Mouse (Mus musculus) liver, embryonic 11.5 days (tissue): ENCODE data around the gene Ctdspl. TPM values are rescaled to one million over a fixed set of nuclear protein-coding genes. Genes with fewer than 3 reads are reported as not detected.

Experiments
- ATAC-seq: fragments of 200-750 bp; cut with Nextera tagmentation; replicated peaks from 2 replicates; pipeline ENCODE4 v1.8.0; 2017; ENCODE audit warnings: moderate number of reproducible peaks, mild to moderate bottlenecking, moderate TSS enrichment, moderate library complexity; ENCODE audit not compliant: low FRiP score
- DNase-seq: peaks from one replicate; pipeline ENCODE4 v3.0.0-alpha.2; 2017; ENCODE audit warnings: low spot score
- H3K27ac ChIP-seq: fragments of 300-500 bp; sonication (generic); 2 replicates; pipeline ENCODE4 v1.5.1; 2014; ENCODE audit warnings: mild to moderate bottlenecking, low read depth, low read length, control low read depth
- H3K27me3 ChIP-seq: fragments of 300-500 bp; sonication (generic); replicated peaks from 2 replicates; pipeline ENCODE4 v1.6.1; 2014; ENCODE audit warnings: low read length, mixed read lengths; ENCODE audit not compliant: control insufficient read depth, insufficient read depth
- H3K36me3 ChIP-seq: fragments of 300-500 bp; sonication (generic); 2 replicates; pipeline ENCODE4 v1.6.1; 2014; ENCODE audit warnings: mild to moderate bottlenecking, low read length, moderate library complexity, mixed read lengths; ENCODE audit not compliant: control insufficient read depth, insufficient read depth
- H3K4me1 ChIP-seq: fragments of 300-500 bp; sonication (generic); replicated peaks from 2 replicates; pipeline ENCODE4 v1.6.1; 2014; ENCODE audit warnings: low read length, mixed read lengths; ENCODE audit not compliant: control insufficient read depth, insufficient read depth
- H3K4me2 ChIP-seq: fragments of 300-500 bp; sonication (generic); 2 replicates; pipeline ENCODE4 v1.6.1; 2014; ENCODE audit warnings: mild to moderate bottlenecking, control low read depth, moderate library complexity
- H3K4me3 ChIP-seq: fragments of 300-500 bp; sonication (generic); 2 replicates; pipeline ENCODE4 v1.5.1; 2014; ENCODE audit warnings: low read depth, low read length, control low read depth
- H3K9ac ChIP-seq: fragments of 300-500 bp; sonication (generic); 2 replicates; pipeline ENCODE4 v1.6.1; 2014; ENCODE audit warnings: low read depth, low read length, control low read depth
- H3K9me3 ChIP-seq: fragments of 300-500 bp; sonication (generic); 2 replicates; pipeline ENCODE4 v1.6.1; 2016; ENCODE audit warnings: low read length, inconsistent platforms, mixed read lengths; ENCODE audit not compliant: control insufficient read depth
- WGBS: fragments of 180-500 bp; shearing (Covaris S2); extraction: QIAGEN DNeasy Blood & Tissue Kit; methylation state at CpG from one replicate; pipeline ENCODE4 v1.1.7; 2014; 5-methylcytosine and 5-hydroxymethylcytosine counted together
- polyA plus RNA-seq: library from polyadenylated mRNA; unstranded; fragments of >200 nt; fragmentation: Nextera tagmentation; extraction: Ambion mirVana; gene quantifications from 2 replicates; pipeline ENCODE4 v1.2.1, GENCODE M21; 2014

Ctdspl gene
- polyA plus RNA-seq, 1 experiment from 2014 or later, result 8.2 TPM

- H3K4me3 ChIP-seq, result no peak overlapping the region
- peaks cover 20% of the 10 kb centered on the region for H3K4me1 ChIP-seq
- H3K27me3 ChIP-seq, result no peaks in the 10 kb centered on the region
- H3K9me3 ChIP-seq, result no peaks in the 10 kb centered on the region
- H3K4me2 ChIP-seq, result no peak overlapping the region
- 64% methylated on average over 11 of the region's 11 CpGs for WGBS
- no peak overlapping the region for H3K27ac ChIP-seq
- H3K9ac ChIP-seq, result no peak overlapping the region
- no peak for ATAC-seq
- DNase-seq, result no peak
- no peaks in the 10 kb centered on the region for H3K36me3 ChIP-seq
These were observed 49.0 kb downstream of the Ctdspl start for GRCm38 (mm10) chr9:118975211-118975671.

GRCm38 (mm10) chr9:118975758-118976157, 49.5 kb downstream of the Ctdspl start:
- H3K4me2 ChIP-seq, result no peak overlapping the region
- H3K27me3 ChIP-seq, result no peaks in the 10 kb centered on the region
- no peaks in the 10 kb centered on the region for H3K36me3 ChIP-seq
- no peak overlapping the region for H3K9ac ChIP-seq
- ATAC-seq (no peak), DNase-seq (no peak)
- H3K9me3 ChIP-seq, result no peaks in the 10 kb centered on the region
- WGBS, result 74% methylated on average over 9 of the region's 9 CpGs
- H3K4me3 ChIP-seq, result no peak overlapping the region
- H3K4me1 ChIP-seq, result peaks cover 24% of the 10 kb centered on the region
- H3K27ac ChIP-seq, result no peak overlapping the region

DNA sequence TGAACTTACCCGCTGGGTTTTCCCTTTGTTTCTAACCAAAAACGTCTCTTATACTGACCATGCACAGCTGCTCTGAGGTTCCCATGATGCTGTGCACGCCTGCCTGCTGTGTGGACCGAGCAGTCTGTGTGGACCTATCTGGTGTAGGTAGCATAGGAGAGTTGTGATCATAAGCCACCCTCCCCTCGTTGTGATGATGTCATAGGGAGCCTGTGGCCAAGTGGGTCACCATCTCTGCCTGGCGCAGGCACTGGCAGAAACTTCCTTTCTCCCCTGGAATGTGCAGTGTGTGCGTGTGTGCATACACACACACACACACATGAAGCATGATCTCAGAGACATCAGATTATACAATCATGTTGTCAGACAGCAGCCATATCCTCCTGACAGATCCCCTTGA, 50.3 kb downstream of the Ctdspl start:
- WGBS, result 80% methylated on average over 7 of the region's 7 CpGs
- no peaks in the 10 kb centered on the region for H3K36me3 ChIP-seq
- no peak for ATAC-seq
- no peak for DNase-seq
- no peaks in the 10 kb centered on the region for H3K9me3 ChIP-seq
- no peaks in the 10 kb centered on the region for H3K27me3 ChIP-seq
- H3K9ac ChIP-seq, result no peak overlapping the region
- H3K4me1 ChIP-seq, result peaks cover 24% of the 10 kb centered on the region
- no peak overlapping the region for H3K27ac ChIP-seq
- H3K4me2 ChIP-seq, result no peak overlapping the region
- H3K4me3 ChIP-seq, result no peak overlapping the region

DNA sequence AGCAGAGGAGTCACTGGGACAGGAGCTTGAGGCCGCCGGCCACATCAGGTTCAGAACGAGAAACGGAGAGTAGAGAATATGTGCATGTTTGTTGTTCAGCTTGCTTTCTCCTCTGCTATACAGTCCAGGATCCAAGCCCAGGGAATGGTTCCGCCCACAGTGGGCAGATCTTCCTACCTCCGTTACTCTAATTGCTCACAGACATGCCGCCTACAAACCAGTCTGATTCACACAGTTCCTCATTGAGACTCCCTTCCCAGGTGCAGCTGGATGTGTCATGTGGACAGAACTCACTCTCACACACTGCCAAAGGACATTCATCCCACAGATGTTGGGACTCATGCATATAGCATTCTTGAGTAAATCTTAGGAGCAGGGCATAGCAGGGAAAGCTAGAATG, 51.2 kb downstream of the Ctdspl start:
- Histone ChIP-seq H3K4me3 (no peak overlapping the region), H3K27me3 (no peaks in the 10 kb centered on the region), H3K27ac (no peak overlapping the region), H3K4me2 (no peak overlapping the region), H3K36me3 (no peaks in the 10 kb centered on the region), H3K9me3 (no peaks in the 10 kb centered on the region), H3K9ac (no peak overlapping the region), H3K4me1 (peaks cover 24% of the 10 kb centered on the region)
- WGBS, result 92% methylated on average over 7 of the region's 7 CpGs
- DNase-seq (no peak), ATAC-seq (no peak)

DNA sequence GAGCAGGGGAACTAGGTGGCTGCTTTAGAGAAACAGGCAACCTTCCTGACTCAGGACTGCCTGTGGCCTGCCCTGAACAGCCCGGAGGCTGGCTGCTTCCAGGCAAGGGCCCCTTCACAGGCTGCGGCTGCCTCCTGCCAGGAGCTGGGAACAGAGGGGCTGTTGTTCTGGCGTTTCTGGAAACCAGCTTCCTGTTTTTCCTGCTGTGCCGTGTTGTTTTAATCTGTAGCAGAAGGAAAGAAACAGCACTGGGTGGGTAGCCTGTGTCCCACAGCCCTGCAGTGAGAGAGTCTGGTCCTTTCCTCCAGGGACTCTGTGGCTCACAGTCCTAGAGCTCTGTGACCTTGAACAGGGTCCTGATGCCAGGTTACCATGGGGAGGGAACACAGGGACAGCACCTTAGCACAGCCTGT, 54.2 kb downstream of the Ctdspl start:
- Histone ChIP-seq H3K9ac (no peak overlapping the region; the same call in 1 of the 2 replicates), H3K4me2 (no peak overlapping the region), H3K4me3 (no peak overlapping the region), H3K9me3 (no peaks in the 10 kb centered on the region), H3K27ac (no peak overlapping the region), H3K36me3 (no peaks in the 10 kb centered on the region), H3K4me1 (peaks cover 17% of the 10 kb centered on the region), H3K27me3 (no peaks in the 10 kb centered on the region)
- ATAC-seq (0 out of 2 replicates have a peak, but pooled peaks have one; percentile 34), DNase-seq (no peak)
- WGBS, result 33% methylated on average over 4 of the region's 4 CpGs

GRCm38 (mm10) chr9:118984650-118985432, 58.6 kb downstream of the Ctdspl start:
- no peak for DNase-seq
- Histone ChIP-seq H3K36me3 (no peaks in the 10 kb centered on the region), H3K9me3 (no peaks in the 10 kb centered on the region), H3K4me2 (no peak overlapping the region), H3K27ac (no peak overlapping the region), H3K27me3 (no peaks in the 10 kb centered on the region), H3K4me1 (peaks cover 16% of the 10 kb centered on the region), H3K4me3 (no peak overlapping the region), H3K9ac (no peak overlapping the region)
- 60% methylated on average over 15 of the region's 15 CpGs for WGBS
- ATAC-seq, result no peak

GRCm38 (mm10) chr9:118986286-118986685, 60.0 kb downstream of the Ctdspl start:
- Histone ChIP-seq H3K36me3 (no peaks in the 10 kb centered on the region), H3K27me3 (no peaks in the 10 kb centered on the region), H3K4me1 (peaks cover 16% of the 10 kb centered on the region), H3K27ac (no peak overlapping the region), H3K4me3 (no peak overlapping the region), H3K9me3 (no peaks in the 10 kb centered on the region), H3K9ac (no peak overlapping the region), H3K4me2 (no peak overlapping the region)
- WGBS, result 66% methylated on average over 11 of the region's 11 CpGs
- no peak for ATAC-seq
- no peak for DNase-seq

GRCm38 (mm10) chr9:118988787-118989580, 62.7 kb downstream of the Ctdspl start:
- 76% methylated on average over 11 of the region's 11 CpGs for WGBS
- H3K9ac ChIP-seq, result no peak overlapping the region
- ATAC-seq, result no peak
- H3K27ac ChIP-seq, result no peak overlapping the region
- no peak overlapping the region for H3K4me2 ChIP-seq
- H3K36me3 ChIP-seq, result no peaks in the 10 kb centered on the region
- H3K9me3 ChIP-seq, result no peaks in the 10 kb centered on the region
- H3K27me3 ChIP-seq, result no peaks in the 10 kb centered on the region
- H3K4me3 ChIP-seq, result no peak overlapping the region
- H3K4me1 ChIP-seq, result peaks cover 19% of the 10 kb centered on the region
- no peak for DNase-seq
